Mouse (Mus musculus) right cerebral cortex, postnatal 25 days (tissue): ENCODE results near the gene Gm17606.
"Not testable (repeated sequence)": the region's sequence is repeated elsewhere in the genome, so short reads cannot be mapped to it uniquely, and the experiment has no call there.

Experiments
- DNase-seq: peaks from one replicate; pipeline ENCODE4 v3.0.0; 2022

The Gm17606 gene

GRCm38 (mm10) chr14:54640946-54641304, at the start of gene Gm17606:
Gene Gm17606, plus strand, starts transcription at chr14:54640952.
- no peak for DNase-seq

GRCm38 (mm10) chr14:54591056-54591455, 49.7 kb upstream of the Gm17606 start:
- DNase-seq = no peak

GRCm38 (mm10) chr14:54592319-54592934, 48.3 kb upstream of the Gm17606 start:
- DNase-seq = peak; percentile 62

- no peak for DNase-seq
Measured at GRCm38 (mm10) chr14:54594055-54594454, 46.7 kb upstream of the Gm17606 start.

GRCm38 (mm10) chr14:54594631-54595414, 45.9 kb upstream of the Gm17606 start:
- DNase-seq = peak; percentile 53

- no peak for DNase-seq
Measured at GRCm38 (mm10) chr14:54597084-54597483, 43.7 kb upstream of the Gm17606 start.

- DNase-seq = no peak
Measured at GRCm38 (mm10) chr14:54601601-54602000, 39.2 kb upstream of the Gm17606 start.

GRCm38 (mm10) chr14:54602613-54603012, 38.1 kb upstream of the Gm17606 start:
- no peak for DNase-seq

- DNase-seq = peak; percentile 94
Measured at GRCm38 (mm10) chr14:54603038-54603654, 37.6 kb upstream of the Gm17606 start.

- DNase-seq = no peak
Measured at GRCm38 (mm10) chr14:54603686-54604085, 37.1 kb upstream of the Gm17606 start.

GRCm38 (mm10) chr14:54605752-54606321, 34.9 kb upstream of the Gm17606 start, which contains the start of gene 4931414P19Rik:
Gene 4931414P19Rik, minus strand, starts transcription at chr14:54605993.
- DNase-seq = peak; percentile 79

GRCm38 (mm10) chr14:54607226-54607625, 33.5 kb upstream of the Gm17606 start:
- no peak for DNase-seq

GRCm38 (mm10) chr14:54609245-54609644, 31.5 kb upstream of the Gm17606 start:
- no peak for DNase-seq

GRCm38 (mm10) chr14:54609962-54610361, 30.8 kb upstream of the Gm17606 start:
- no peak for DNase-seq

GRCm38 (mm10) chr14:54610648-54611047, 30.1 kb upstream of the Gm17606 start:
- DNase-seq = no peak

- DNase-seq = not testable (repeated sequence)
Measured at GRCm38 (mm10) chr14:54614130-54614529, 26.6 kb upstream of the Gm17606 start.

- no peak for DNase-seq
Measured at GRCm38 (mm10) chr14:54616226-54616825, 24.4 kb upstream of the Gm17606 start.

GRCm38 (mm10) chr14:54617152-54617896, 23.4 kb upstream of the Gm17606 start:
- DNase-seq = no peak

- peak; percentile 90 for DNase-seq
Measured at GRCm38 (mm10) chr14:54617897-54618365, 22.8 kb upstream of the Gm17606 start, which contains the start of gene Psmb5. Gene Psmb5, minus strand, starts transcription at chr14:54618022.

GRCm38 (mm10) chr14:54621133-54621532, 19.6 kb upstream of the Gm17606 start, which contains the start of gene Psmb11:
Gene Psmb11, plus strand, starts transcription at chr14:54621433.
- DNase-seq = no peak

GRCm38 (mm10) chr14:54623334-54623733, 17.4 kb upstream of the Gm17606 start:
- no peak for DNase-seq

- no peak for DNase-seq
Measured at GRCm38 (mm10) chr14:54624976-54625375, 15.8 kb upstream of the Gm17606 start.
